Mouse (Mus musculus): ENCODE measurements around the gene Inka1.

The Inka1 gene

DNA sequence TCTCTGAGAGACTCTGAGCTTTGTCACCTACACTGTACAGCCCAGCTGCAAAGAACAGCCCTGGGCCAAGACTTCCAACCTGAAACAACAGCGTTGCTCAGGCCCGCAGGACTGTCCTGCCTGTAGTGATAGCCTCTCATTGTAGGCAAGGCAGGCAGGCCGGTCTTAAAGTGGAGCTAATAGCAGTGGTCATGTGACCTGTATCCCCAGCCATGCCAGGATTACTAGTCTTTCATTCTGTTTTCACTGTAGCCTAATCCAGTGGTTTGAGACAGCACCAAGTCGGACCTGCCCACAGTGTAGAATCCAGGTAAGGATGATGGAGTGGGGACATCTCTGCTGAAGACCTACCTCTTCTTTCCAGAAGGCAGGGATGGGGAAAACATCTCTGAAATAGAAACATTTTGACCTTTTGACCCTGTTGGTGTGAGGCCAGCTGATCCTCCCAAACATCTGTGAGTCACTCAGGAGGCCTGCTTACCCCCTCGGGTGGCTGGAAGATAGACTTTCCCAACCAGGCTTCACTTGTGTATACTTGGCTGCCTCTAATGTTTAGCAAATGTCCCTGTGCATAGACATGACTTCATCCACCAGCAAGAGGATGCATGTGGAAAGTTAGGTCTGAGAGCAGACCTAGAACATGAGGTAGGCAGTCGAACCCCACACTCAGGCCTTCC, 29.9 kb downstream of the Inka1 start:
- DNase-seq (ENCODE audit: low spot score in 2 of 2), result no peak

DNA sequence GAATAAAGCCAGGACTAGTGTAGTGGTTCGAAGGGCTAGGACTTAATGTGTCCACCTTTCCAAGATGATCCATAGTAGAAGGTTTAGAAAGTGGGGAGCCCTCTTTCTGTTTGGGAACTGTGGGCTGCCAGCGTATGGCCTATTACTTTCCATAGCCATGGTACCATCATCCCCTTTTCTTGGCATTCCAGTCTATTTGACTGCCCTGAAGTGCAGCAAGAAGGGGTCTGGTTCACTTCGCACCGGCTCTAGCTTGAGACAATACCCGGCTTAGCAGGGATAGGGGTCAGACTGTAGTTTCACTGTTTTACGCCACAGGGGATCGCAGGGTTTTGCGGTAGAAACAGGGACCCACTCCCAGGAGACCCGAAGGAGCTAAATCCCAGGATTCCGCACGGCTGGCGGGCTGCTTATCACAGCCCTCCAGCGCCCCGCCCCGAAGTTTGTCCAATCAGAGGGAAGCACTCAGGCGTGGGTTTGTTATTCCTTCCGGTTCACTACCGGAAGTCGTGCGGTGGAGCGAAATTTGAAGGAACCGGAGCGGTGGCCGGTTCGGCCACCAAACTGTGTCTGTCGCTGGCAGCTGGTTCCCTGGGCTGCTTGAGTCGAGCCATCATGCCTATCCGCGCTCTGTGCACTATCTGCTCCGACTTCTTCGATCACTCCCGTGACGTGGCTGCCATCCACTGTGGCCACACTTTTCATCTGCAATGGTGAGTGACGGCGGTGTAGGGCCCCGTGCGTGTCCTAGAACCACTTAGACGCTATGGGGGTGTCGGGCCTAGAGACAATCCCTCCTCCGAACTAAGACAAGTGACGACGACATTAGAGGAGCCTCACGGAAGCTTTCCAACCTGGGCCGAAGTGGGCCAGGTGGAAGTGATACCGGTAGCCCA, 35.0 kb downstream of the Inka1 start:
- peak; percentile 84 to 87 for DNase-seq (ENCODE audit: low spot score in 2 of 2)

DNA sequence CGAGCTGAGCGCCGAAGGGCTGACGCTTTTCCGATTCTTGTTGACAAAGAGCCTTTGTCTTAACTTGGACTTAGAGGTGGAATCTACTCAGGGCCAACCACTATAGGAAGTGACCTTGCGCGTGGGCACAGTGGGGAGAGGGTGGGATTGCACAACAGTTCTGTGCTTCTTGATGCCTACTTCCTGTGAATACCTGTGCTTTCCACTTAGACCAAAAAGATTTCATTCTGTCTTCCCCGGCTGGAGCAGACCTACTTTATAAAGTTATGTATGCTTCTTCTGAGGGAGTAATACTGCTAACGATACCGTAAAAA, 35.8 kb downstream of the Inka1 start, which contains the start of gene Traip:
Traip (plus strand) TSS at position 215 of the 314 bp plus-strand sequence.
- DNase-seq (ENCODE audit: low spot score in 2 of 2), result no peak

DNA sequence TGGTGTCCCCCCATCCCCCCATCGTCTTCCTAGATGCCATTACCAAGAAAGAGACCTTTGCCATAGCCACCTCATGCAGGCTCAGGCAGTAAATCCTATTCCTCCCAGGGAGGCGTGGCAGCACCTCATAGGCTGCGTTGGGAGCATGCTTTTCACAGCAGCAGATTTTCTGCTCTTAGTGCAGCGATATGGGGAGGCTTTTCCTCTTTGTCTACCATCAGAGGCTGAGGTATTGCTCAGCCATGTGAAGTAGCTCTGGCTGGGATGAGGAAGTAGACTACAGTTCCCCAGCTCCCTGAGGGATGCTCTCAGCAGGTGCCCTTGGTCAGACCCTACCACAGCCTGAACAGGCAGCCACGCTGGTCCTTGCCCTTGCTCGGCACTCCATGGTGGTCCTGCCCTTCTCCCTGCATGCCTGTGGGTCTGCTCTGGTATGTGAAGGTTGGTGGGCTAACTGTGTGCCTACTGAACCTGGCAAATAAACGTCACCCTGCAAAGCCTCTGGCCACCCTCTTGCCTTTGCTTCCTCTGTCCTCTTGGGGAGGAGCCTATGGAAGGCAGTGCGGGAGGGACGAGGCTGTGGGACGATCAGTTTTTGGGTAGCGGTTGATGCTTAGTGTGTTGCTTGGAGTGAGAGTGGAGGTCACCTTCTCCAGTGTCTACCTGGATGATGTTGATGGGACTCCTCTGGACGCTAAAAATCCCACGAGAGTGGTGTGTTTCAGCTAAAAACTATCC, 36.3 kb downstream of the Inka1 start:
- no peak for DNase-seq (ENCODE audit: low spot score in 2 of 2)

DNA sequence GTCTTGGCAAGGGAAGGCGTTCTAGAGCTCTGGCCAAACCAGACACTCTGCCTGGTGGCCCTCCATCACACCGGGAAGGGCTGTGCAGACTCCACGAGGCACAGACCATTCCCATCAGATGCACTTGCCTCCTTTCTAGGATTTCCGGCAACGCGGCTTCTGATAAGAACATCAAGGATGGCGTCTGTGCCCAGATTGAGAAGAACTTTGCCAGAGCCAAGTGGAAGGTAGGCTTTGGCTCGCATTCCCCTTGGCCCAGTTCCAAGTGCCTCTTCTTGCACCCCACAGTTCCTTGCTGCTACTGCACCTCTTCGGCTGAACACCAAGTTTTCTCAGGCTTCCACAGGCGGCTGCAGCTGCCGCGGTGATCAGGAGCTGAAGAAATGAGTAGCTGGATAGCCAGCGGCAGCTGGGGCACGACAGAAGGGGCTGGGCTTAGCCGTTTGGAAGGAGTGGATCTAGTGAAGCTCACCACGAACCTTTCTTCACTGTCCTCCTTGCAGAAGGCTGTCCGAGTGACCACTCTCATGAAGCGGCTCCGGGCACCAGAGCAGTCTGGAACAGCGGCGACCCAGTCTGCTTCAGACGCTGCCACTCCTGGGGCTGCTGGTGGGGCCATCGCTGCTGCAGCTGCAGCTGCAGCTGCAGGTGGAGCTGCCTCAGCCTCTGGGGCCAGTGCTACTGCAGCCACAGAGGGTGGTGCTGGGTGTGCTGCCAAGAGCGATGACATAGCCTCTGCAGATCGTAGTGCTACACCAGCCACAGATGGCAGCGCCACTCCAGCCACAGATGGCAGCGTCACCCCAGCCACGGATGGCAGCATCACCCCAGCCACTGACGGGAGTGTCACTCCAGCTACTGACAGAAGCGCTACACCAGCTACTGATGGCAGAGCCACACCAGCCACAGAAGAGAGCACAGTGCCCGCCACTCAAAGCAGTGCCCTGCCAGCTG, 38.2 kb downstream of the Inka1 start:
- DNase-seq (ENCODE audit: low spot score in 2 of 2), result peak in 1 of 2 experiments; percentile 34

DNA sequence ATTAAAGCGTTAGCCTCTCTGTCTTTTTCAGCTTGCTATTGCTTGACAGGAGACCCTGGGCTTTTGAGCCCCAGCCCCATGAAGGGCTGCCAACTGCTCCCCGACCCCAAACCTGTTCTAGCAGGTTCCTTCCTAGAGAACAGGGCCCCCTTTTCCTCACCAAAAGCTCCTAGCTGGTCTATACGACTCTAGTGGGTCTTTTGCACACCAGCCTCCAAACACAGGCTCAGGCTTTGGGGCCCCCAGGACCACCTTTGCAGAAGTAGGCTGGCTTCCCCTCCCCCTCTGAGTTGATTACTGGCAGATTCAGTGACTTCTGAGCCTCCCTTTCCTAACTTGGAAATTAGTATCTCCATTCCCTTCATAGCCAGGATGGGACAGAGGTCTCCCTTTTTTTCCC, 48.8 kb downstream of the Inka1 start:
- no peak for DNase-seq (ENCODE audit: low spot score in 2 of 2)

DNA sequence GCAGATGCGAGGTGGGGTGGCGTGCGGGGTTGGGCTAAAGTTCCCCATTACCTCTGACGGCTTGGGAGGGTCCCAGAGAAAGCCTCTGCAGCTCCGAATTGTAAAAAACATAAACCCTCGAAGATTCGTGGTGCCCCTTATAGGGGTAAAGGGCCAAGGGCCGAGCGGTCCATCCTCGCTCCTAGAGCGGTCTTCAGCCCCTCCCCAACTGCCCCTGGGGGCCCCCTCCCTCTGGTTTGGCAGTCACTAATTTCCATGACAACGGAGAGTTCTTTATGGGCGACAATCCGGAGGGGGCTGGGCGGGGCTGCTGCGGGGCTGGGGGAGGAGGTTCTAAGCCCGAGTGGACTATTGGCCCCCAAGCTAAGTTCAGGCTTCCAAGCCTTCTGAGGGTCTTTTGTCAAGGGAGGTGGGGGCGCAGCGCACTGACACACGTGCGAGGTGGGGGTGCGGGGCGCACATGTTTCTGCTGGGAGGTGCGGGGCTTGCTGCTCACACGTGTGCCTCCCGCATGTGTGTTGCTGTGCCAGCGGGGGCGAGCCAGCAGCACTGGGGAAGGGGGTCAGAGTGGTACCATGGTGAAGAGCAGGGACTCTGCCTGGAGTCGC, 49.4 kb downstream of the Inka1 start:
- DNase-seq (ENCODE audit: low spot score in 2 of 2), result peak; percentile 50 to 65

DNA sequence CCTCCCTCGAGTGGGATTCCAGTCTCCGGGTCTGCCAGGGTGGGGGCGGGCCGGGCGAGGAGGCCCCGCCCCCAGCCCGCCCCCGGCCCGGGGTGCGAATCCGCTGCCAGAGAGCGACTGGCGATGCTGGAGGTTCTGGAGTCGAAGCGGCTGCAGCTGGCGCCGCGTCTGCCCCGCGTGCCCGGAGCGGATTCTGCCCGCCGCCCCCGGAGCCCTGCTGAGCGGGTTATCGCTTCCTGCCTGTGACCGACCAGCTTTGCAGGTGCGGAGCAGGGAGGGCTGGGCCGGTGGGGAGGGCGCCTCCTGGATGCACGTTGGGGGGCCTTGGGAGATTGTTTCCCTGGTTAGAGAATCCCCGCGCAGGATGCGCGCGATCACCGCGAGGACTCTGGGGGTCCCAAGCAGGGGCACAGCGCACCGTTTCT, 49.9 kb downstream of the Inka1 start:
- DNase-seq (ENCODE audit: low spot score in 2 of 2), result peak; percentile 46 to 59

DNA sequence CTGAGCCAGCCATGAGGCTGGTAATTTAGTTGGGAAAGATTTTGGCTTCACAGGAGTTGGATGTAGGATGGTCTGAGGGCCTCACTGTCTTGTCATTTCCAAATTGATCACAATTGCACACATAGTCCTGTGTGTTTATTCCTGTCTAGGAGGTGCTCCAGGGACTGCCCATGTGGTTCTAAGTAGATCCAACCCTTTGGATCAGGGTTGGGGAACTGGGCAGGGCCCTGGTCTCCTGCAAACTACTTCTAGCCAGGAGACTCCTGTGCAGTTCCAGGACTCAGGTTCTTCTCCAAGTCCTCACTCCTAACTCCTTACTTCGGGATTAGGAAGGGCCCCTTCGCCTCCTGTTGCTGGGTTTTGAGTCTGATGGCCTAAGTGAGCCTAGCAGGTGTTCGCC, 50.3 kb downstream of the Inka1 start, which contains the start of gene Camkv:
Camkv (plus strand) TSS at position 301 of the 400 bp plus-strand sequence.
- no peak for DNase-seq (ENCODE audit: low spot score in 2 of 2)

Data from right cerebral cortex, postnatal 36 days (tissue).